Mouse (Mus musculus) G1E-ER4 (cell line): ENCODE results near the gene Tatdn2. TPM values are rescaled to one million over a fixed set of nuclear protein-coding genes. Genes with fewer than 3 reads are reported as not detected.

Experiments
- GATA1 ChIP-seq: IDR thresholded peaks from one replicate; pipeline ENCODE4 v1.8.0; 2012; ENCODE audit warnings: low read length, inconsistent platforms
- polyA plus RNA-seq: library from polyadenylated mRNA; stranded (reverse); fragments of >175 nt; gene quantifications from 2 replicates; pipeline ENCODE4 v1.2.3, GENCODE M21; 2012

The Tatdn2 gene
- polyA plus RNA-seq, 1 experiment = 55.8 TPM

GRCm38 (mm10) chr6:113740236-113741217 is 43.7 kb downstream of the Tatdn2 start, which contains the start of gene Sec13:
Gene Sec13 (minus strand): TSS chr6:113740743.
- TF ChIP-seq GATA1 = no peak

- TF ChIP-seq GATA1 = no peak
Measured at GRCm38 (mm10) chr6:113741425-113741824, 44.6 kb downstream of the Tatdn2 start.

- no peak for TF ChIP-seq GATA1
Measured at GRCm38 (mm10) chr6:113742321-113742720, 45.5 kb downstream of the Tatdn2 start.

- TF ChIP-seq GATA1 = no peak
Measured at GRCm38 (mm10) chr6:113743111-113743510, 46.3 kb downstream of the Tatdn2 start.

GRCm38 (mm10) chr6:113745117-113745516 is 48.3 kb downstream of the Tatdn2 start:
- TF ChIP-seq GATA1 = no peak

- TF ChIP-seq GATA1 = no peak
Measured at GRCm38 (mm10) chr6:113747284-113747683, 50.4 kb downstream of the Tatdn2 start.

- TF ChIP-seq GATA1 = no peak
Measured at GRCm38 (mm10) chr6:113748351-113748750, 51.5 kb downstream of the Tatdn2 start.

- no peak for TF ChIP-seq GATA1
Measured at GRCm38 (mm10) chr6:113749119-113749685, 52.4 kb downstream of the Tatdn2 start.

Other genes with a start within 250 kb of the Tatdn2 start
- gene Il17re, start 238.6 kb upstream of the Tatdn2 start, polyA plus RNA-seq = not detected in 2 replicates
- gene Il17rc, start 225.6 kb upstream of the Tatdn2 start, polyA plus RNA-seq = 0.40 and 0.83 TPM in 2 replicates
- 29.3 and 34.5 TPM in 2 replicates for gene Creld1, start 213.8 kb upstream of the Tatdn2 start, polyA plus RNA-seq
- gene Prrt3, start 195.1 kb upstream of the Tatdn2 start, polyA plus RNA-seq = not detected in 2 replicates
- gene Emc3, start 165.4 kb upstream of the Tatdn2 start, polyA plus RNA-seq = 29.5 and 38.6 TPM in 2 replicates
- gene Fancd2, start 165.4 kb upstream of the Tatdn2 start, polyA plus RNA-seq = 0.94 and 1.4 TPM in 2 replicates
- gene Fancd2os, start 96.3 kb upstream of the Tatdn2 start, polyA plus RNA-seq = not detected in 2 replicates
- gene Brk1, start 92.3 kb upstream of the Tatdn2 start, polyA plus RNA-seq = 29.9 and 32.0 TPM in 2 replicates
- gene Vhl, start 73.1 kb upstream of the Tatdn2 start, polyA plus RNA-seq = 8.6 and 9.1 TPM in 2 replicates
- 14.3 and 15.4 TPM in 2 replicates for gene Irak2, start 58.6 kb upstream of the Tatdn2 start, polyA plus RNA-seq
- gene Ghrl, start 22.8 kb downstream of the Tatdn2 start, polyA plus RNA-seq = 0.42 TPM in 1 of 2 replicates, not detected in the other
- 23.5 and 49.6 TPM in 2 replicates for gene Sec13, start 43.7 kb downstream of the Tatdn2 start, polyA plus RNA-seq